Mouse (Mus musculus) midbrain, embryonic 11.5 days (tissue): ENCODE data around the gene Zfp281. TPM values are rescaled to one million over a fixed set of nuclear protein-coding genes. Genes with fewer than 3 reads are reported as not detected.

ENCODE experiments used
- ATAC-seq: fragments of 200-750 bp; cut with Nextera tagmentation; 2 replicates; pipeline ENCODE4 v1.8.0; 2017; ENCODE audit warnings: moderate TSS enrichment, moderate library complexity; ENCODE audit not compliant: low FRiP score
- DNase-seq: peaks from one replicate; pipeline ENCODE4 v3.0.0; 2015; ENCODE audit warnings: low spot score; ENCODE audit errors: missing footprints
- H3K27ac ChIP-seq: fragments of 300-500 bp; sonication (generic); 2 replicates; pipeline ENCODE4 v1.5.1; 2014; ENCODE audit warnings: low read depth, low read length
- H3K27me3 ChIP-seq: fragments of 300-500 bp; sonication (generic); 2 replicates; pipeline ENCODE4 v1.6.1; 2014; ENCODE audit warnings: mild to moderate bottlenecking, low read length, moderate library complexity, mixed read lengths; ENCODE audit not compliant: control insufficient read depth, insufficient read depth
- H3K36me3 ChIP-seq: fragments of 300-500 bp; sonication (generic); 2 replicates; pipeline ENCODE4 v1.6.1; 2014; ENCODE audit warnings: mild to moderate bottlenecking, low read length, moderate library complexity, mixed read lengths; ENCODE audit not compliant: control insufficient read depth, insufficient read depth
- H3K4me1 ChIP-seq: fragments of 300-500 bp; sonication (generic); 2 replicates; pipeline ENCODE4 v1.6.1; 2014; ENCODE audit warnings: low read length; ENCODE audit not compliant: control insufficient read depth, insufficient read depth
- H3K4me2 ChIP-seq: fragments of 300-500 bp; sonication (generic); 2 replicates; pipeline ENCODE4 v1.6.1; 2014; ENCODE audit warnings: mild to moderate bottlenecking, moderate library complexity
- H3K4me3 ChIP-seq: fragments of 300-500 bp; sonication (generic); 2 replicates; pipeline ENCODE4 v1.5.1; 2014; ENCODE audit warnings: low read depth, low read length
- H3K9ac ChIP-seq: fragments of 300-500 bp; sonication (generic); 2 replicates; pipeline ENCODE4 v1.6.1; 2014; ENCODE audit warnings: low read length
- H3K9me3 ChIP-seq: fragments of 300-500 bp; sonication (generic); 2 replicates; pipeline ENCODE4 v1.6.1; 2016; ENCODE audit warnings: low read length; ENCODE audit not compliant: control insufficient read depth
- WGBS: fragments of 180-500 bp; shearing (Covaris S2); extraction: QIAGEN DNeasy Blood & Tissue Kit; methylation state at CpG from one replicate; pipeline ENCODE4 v1.1.7; 2014; 5-methylcytosine and 5-hydroxymethylcytosine counted together
- polyA plus RNA-seq: library from polyadenylated mRNA; unstranded; fragments of >200 nt; fragmentation: Nextera tagmentation; extraction: Ambion mirVana; gene quantifications from 2 replicates; pipeline ENCODE4 v1.2.1, GENCODE M21; 2014

Zfp281 gene
- polyA plus RNA-seq, 1 experiment from 2014 or later, result 42.1 TPM

GRCm38 (mm10) chr1:136659917-136660316 is 35.2 kb downstream of the Zfp281 start:
- ATAC-seq (no peak), DNase-seq (no peak)
- no peak overlapping the region for H3K4me2 ChIP-seq
- H3K9ac ChIP-seq, result no peak overlapping the region
- H3K4me3 ChIP-seq, result no peak overlapping the region
- no peak overlapping the region for H3K27ac ChIP-seq
- WGBS, result 78% methylated on average over 9 of the region's 9 CpGs
- H3K27me3 ChIP-seq, result no peaks in the 10 kb centered on the region
- H3K4me1 ChIP-seq, result peaks cover 10% of the 10 kb centered on the region
- H3K9me3 ChIP-seq, result no peaks in the 10 kb centered on the region
- H3K36me3 ChIP-seq, result no peaks in the 10 kb centered on the region

- Histone ChIP-seq H3K9me3 (no peaks in the 10 kb centered on the region), H3K4me1 (peaks cover 13% of the 10 kb centered on the region), H3K9ac (no peak overlapping the region; the same call in 1 of the 2 replicates), H3K27ac (no peak overlapping the region), H3K4me2 (peak overlapping the region; percentile 31; the same call in 1 of the 2 replicates), H3K36me3 (no peaks in the 10 kb centered on the region), H3K27me3 (no peaks in the 10 kb centered on the region), H3K4me3 (no peak overlapping the region)
- no peak for DNase-seq
- ATAC-seq, result no peak
- WGBS, result 19% methylated on average over 9 of the region's 9 CpGs
Measured at GRCm38 (mm10) chr1:136661511-136661910, 36.8 kb downstream of the Zfp281 start.

GRCm38 (mm10) chr1:136661939-136662563 is 37.4 kb downstream of the Zfp281 start:
- WGBS, result 16% methylated on average over 10 of the region's 10 CpGs
- H3K4me2 ChIP-seq, result peak overlapping the region; percentile 31; the same call in 1 of the 2 replicates

DNA sequence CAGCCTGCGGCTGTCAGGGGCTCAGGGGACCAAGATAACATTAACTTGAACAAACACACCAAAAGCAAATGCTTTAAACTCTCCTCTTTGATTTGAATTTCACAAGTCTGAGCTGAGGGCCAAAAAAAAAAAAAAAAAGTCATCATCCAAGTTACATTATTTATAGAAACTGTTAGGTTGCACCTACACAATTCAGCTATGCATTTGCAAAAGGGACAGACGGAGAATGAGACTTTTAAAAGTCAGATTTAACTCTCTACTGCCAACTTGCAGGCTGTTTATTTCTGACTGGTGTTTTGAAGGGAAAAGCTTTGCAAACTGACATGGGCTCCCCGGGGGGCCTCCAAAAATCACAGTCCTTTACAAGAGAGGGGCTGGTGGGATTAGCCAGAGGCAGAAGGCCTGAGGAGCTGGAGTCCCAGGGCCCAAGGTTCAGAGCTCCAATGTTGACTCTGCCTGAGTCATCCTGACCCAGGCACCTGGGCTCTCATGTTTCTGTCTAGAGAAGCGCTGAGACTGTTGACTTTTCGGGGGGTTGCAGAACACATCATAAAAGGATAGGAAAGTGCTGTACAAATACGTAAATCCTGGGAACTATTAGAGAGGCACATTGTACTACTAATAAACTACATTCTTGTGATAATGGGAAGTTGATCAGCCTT is 40.4 kb downstream of the Zfp281 start:
- peaks cover 13% of the 10 kb centered on the region for H3K4me1 ChIP-seq
- H3K4me2 ChIP-seq, result no peak overlapping the region
- H3K27ac ChIP-seq, result no peak overlapping the region
- no peak overlapping the region for H3K4me3 ChIP-seq
- H3K36me3 ChIP-seq, result no peaks in the 10 kb centered on the region
- DNase-seq, result no peak
- H3K9me3 ChIP-seq, result no peaks in the 10 kb centered on the region
- ATAC-seq, result no peak
- H3K27me3 ChIP-seq, result no peaks in the 10 kb centered on the region
- H3K9ac ChIP-seq, result no peak overlapping the region
- 58% methylated on average over 6 of the region's 6 CpGs for WGBS

More at GRCm38 (mm10) chr1:136661939-136662563, 37.4 kb downstream of the Zfp281 start:
- H3K36me3 ChIP-seq, result no peaks in the 10 kb centered on the region
- H3K9me3 ChIP-seq, result no peaks in the 10 kb centered on the region
- DNase-seq, result peak; percentile 90
- no peak overlapping the region for H3K4me3 ChIP-seq
- no peaks in the 10 kb centered on the region for H3K27me3 ChIP-seq
- peak; percentile 44; the same call in 1 of the 2 replicates for ATAC-seq
- peak overlapping the region; percentile 38; the same call in 1 of the 2 replicates for H3K9ac ChIP-seq
- no peak overlapping the region for H3K27ac ChIP-seq
- H3K4me1 ChIP-seq, result peaks cover 13% of the 10 kb centered on the region

- H3K9ac ChIP-seq, result no peak overlapping the region
- WGBS, result 75% methylated on average over 2 of the region's 2 CpGs
- DNase-seq (no peak), ATAC-seq (no peak)
- no peaks in the 10 kb centered on the region for H3K36me3 ChIP-seq
- no peak overlapping the region for H3K4me2 ChIP-seq
- no peak overlapping the region for H3K4me3 ChIP-seq
- no peaks in the 10 kb centered on the region for H3K9me3 ChIP-seq
- H3K4me1 ChIP-seq, result peaks cover 12% of the 10 kb centered on the region
- H3K27ac ChIP-seq, result no peak overlapping the region
- no peaks in the 10 kb centered on the region for H3K27me3 ChIP-seq
Measured at GRCm38 (mm10) chr1:136666513-136666912, 41.8 kb downstream of the Zfp281 start.

DNA sequence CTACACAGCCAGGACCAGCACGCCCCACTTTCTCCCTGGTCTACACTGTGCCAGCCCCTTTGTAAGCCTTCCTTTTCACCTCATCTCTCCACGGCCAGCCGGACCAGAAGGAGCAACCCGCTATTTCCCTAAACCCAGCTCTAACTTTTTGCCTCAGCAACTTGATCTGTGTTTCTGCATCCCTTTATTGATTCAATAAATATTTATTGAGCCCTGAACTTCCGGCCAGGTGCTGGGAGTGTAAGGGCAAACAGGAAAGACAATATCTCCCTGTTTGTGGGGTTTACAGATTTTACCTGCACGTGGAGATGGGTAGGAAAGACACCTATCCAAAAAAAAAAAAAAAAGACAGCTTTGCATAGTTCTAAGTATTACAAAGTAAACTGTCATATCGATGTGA is 45.2 kb downstream of the Zfp281 start:
- ATAC-seq (no peak), DNase-seq (no peak)
- Histone ChIP-seq H3K4me2 (no peak overlapping the region), H3K36me3 (no peaks in the 10 kb centered on the region), H3K4me3 (no peak overlapping the region), H3K27ac (no peak overlapping the region), H3K9ac (no peak overlapping the region), H3K27me3 (no peaks in the 10 kb centered on the region), H3K9me3 (no peaks in the 10 kb centered on the region), H3K4me1 (peaks cover 7% of the 10 kb centered on the region; the same call in 1 of the 2 replicates)
- WGBS, result 77% methylated on average over 7 of the region's 7 CpGs

DNA sequence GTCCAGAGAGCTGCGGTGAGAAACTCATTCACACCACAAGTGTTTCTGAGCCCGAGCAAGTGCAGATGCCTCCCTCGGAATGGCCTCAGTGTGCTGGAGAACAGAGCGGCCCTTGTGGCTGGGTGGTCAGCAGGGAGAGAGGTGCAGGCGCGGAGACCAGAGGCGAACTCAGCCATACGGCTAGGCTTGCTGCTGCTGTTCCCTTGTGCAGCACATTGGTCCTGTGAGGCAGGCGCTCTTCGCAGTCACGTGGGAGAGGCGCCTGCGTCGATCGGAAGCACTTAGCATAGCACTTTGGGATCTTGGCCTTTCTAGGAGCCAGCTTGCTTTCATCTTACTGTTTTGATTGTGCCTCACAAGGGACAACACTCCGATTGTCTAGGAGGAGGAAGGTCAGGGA is 45.7 kb downstream of the Zfp281 start:
- no peak overlapping the region for H3K4me2 ChIP-seq
- H3K4me1 ChIP-seq, result 0 out of 2 replicates have a peak, but pooled peaks cover 3% of the 10 kb centered on the region
- H3K9ac ChIP-seq, result no peak overlapping the region
- no peak overlapping the region for H3K4me3 ChIP-seq
- no peak overlapping the region for H3K27ac ChIP-seq
- DNase-seq, result no peak
- no peaks in the 10 kb centered on the region for H3K36me3 ChIP-seq
- 0 out of 2 replicates have a peak, but pooled peaks have one; percentile 28 for ATAC-seq
- H3K27me3 ChIP-seq, result no peaks in the 10 kb centered on the region
- WGBS, result 50% methylated on average over 16 of the region's 16 CpGs
- H3K9me3 ChIP-seq, result no peaks in the 10 kb centered on the region

GRCm38 (mm10) chr1:136671767-136672434 is 47.2 kb downstream of the Zfp281 start:
- H3K9ac ChIP-seq, result no peak overlapping the region
- ATAC-seq (no peak), DNase-seq (no peak)
- H3K9me3 ChIP-seq, result no peaks in the 10 kb centered on the region
- 0 out of 2 replicates have a peak, but pooled peaks cover 3% of the 10 kb centered on the region for H3K4me1 ChIP-seq
- no peaks in the 10 kb centered on the region for H3K27me3 ChIP-seq
- H3K4me3 ChIP-seq, result no peak overlapping the region
- H3K4me2 ChIP-seq, result no peak overlapping the region
- no peak overlapping the region for H3K27ac ChIP-seq
- H3K36me3 ChIP-seq, result no peaks in the 10 kb centered on the region
- 85% methylated on average over 12 of the region's 12 CpGs for WGBS

GRCm38 (mm10) chr1:136672564-136672963 is 47.9 kb downstream of the Zfp281 start:
- H3K27me3 ChIP-seq, result no peaks in the 10 kb centered on the region
- no peak overlapping the region for H3K4me3 ChIP-seq
- H3K9ac ChIP-seq, result no peak overlapping the region
- H3K4me1 ChIP-seq, result 0 out of 2 replicates have a peak, but pooled peaks cover 3% of the 10 kb centered on the region
- no peak overlapping the region for H3K27ac ChIP-seq
- H3K4me2 ChIP-seq, result no peak overlapping the region
- no peaks in the 10 kb centered on the region for H3K9me3 ChIP-seq
- no peak for DNase-seq
- 81% methylated on average over 6 of the region's 6 CpGs for WGBS
- ATAC-seq, result no peak
- no peaks in the 10 kb centered on the region for H3K36me3 ChIP-seq
